Mouse (Mus musculus) embryonic facial prominence, embryonic 15.5 days (tissue): ENCODE data around the gene Gltp. TPM values are rescaled to one million over a fixed set of nuclear protein-coding genes. Genes with fewer than 3 reads are reported as not detected.

ENCODE experiments used
- ATAC-seq: fragments of 200-750 bp; cut with Nextera tagmentation; 2 replicates; pipeline ENCODE4 v1.8.0; 2017; ENCODE audit warnings: low read depth, moderate TSS enrichment; ENCODE audit not compliant: insufficient number of reproducible peaks, low FRiP score, low TSS enrichment
- H3K27ac ChIP-seq: fragments of 300-500 bp; sonication (generic); replicated peaks from 2 replicates; pipeline ENCODE4 v1.5.1; 2015; ENCODE audit warnings: mild to moderate bottlenecking, inconsistent platforms
- H3K27me3 ChIP-seq: fragments of 300-500 bp; sonication (generic); 2 replicates; pipeline ENCODE4 v1.6.1; 2015; ENCODE audit warnings: inconsistent platforms
- H3K36me3 ChIP-seq: fragments of 300-500 bp; sonication (generic); 2 replicates; pipeline ENCODE4 v1.6.1; 2015; ENCODE audit warnings: mild to moderate bottlenecking, inconsistent platforms
- H3K4me1 ChIP-seq: fragments of 300-500 bp; sonication (generic); 2 replicates; pipeline ENCODE4 v1.6.1; 2015; ENCODE audit warnings: inconsistent platforms
- H3K4me2 ChIP-seq: fragments of 300-500 bp; sonication (generic); replicated peaks from 2 replicates; pipeline ENCODE4 v1.6.1; 2015; ENCODE audit warnings: mild to moderate bottlenecking, inconsistent platforms
- H3K4me3 ChIP-seq: fragments of 300-500 bp; sonication (generic); replicated peaks from 2 replicates; pipeline ENCODE4 v1.5.1; 2015; ENCODE audit warnings: mild to moderate bottlenecking, inconsistent platforms
- H3K9ac ChIP-seq: fragments of 300-500 bp; sonication (generic); 2 replicates; pipeline ENCODE4 v1.6.1; 2015; ENCODE audit warnings: inconsistent platforms
- H3K9me3 ChIP-seq: fragments of 300-500 bp; sonication (generic); replicated peaks from 2 replicates; pipeline ENCODE4 v1.6.1; 2016; ENCODE audit warnings: inconsistent platforms
- WGBS: fragments of 180-500 bp; shearing (Covaris S2); methylation state at CpG from one replicate; pipeline ENCODE4 v1.1.7; 2015; 5-methylcytosine and 5-hydroxymethylcytosine counted together
- polyA plus RNA-seq: library from polyadenylated mRNA; unstranded; fragments of >200 nt; fragmentation: Nextera tagmentation; extraction: Ambion mirVana; gene quantifications from 2 replicates; pipeline ENCODE4 v1.2.1, GENCODE M21; 2015

Gltp gene
- polyA plus RNA-seq, 1 experiment from 2014 or later: 358 TPM

- 75% methylated on average over 7 of the region's 7 CpGs for WGBS
These were observed 34.5 kb downstream of the Gltp start for GRCm38 (mm10) chr5:114656305-114656704.

DNA sequence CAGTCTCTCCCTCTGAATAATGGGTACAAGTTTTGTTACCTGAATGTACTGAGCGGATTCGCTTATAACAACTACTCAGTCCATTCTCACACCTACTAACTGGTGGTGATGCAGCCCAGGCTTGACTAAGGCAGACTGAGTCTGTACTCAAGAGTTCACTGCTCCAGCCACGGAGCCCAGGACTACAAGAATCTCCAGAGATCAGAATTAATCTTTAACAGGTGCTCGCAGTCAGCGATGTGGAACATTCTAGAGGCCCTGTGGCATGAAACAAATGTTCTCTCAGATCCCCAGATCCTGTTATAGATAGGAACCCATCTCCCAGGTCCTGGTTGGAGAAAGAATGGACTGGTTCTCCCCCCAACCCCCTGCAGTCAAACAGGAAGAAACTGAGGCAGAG is 35.1 kb downstream of the Gltp start:
- WGBS: 75% methylated on average over 5 of the region's 5 CpGs
- Histone ChIP-seq H3K9ac (no peak overlapping the region), H3K36me3 (no peaks in the 10 kb centered on the region), H3K4me3 (no peak overlapping the region), H3K9me3 (no peaks in the 10 kb centered on the region), H3K27ac (no peak overlapping the region), H3K4me2 (no peak overlapping the region), H3K4me1 (peaks cover 52% of the 10 kb centered on the region), H3K27me3 (peaks cover 23% of the 10 kb centered on the region)
- no peak for ATAC-seq

More at GRCm38 (mm10) chr5:114656305-114656704, 34.5 kb downstream of the Gltp start:
- Histone ChIP-seq H3K9me3 (no peaks in the 10 kb centered on the region), H3K27me3 (peaks cover 23% of the 10 kb centered on the region), H3K36me3 (no peaks in the 10 kb centered on the region), H3K9ac (no peak overlapping the region), H3K4me3 (no peak overlapping the region), H3K4me1 (peaks cover 46% of the 10 kb centered on the region), H3K27ac (no peak overlapping the region), H3K4me2 (no peak overlapping the region)
- ATAC-seq: no peak

DNA sequence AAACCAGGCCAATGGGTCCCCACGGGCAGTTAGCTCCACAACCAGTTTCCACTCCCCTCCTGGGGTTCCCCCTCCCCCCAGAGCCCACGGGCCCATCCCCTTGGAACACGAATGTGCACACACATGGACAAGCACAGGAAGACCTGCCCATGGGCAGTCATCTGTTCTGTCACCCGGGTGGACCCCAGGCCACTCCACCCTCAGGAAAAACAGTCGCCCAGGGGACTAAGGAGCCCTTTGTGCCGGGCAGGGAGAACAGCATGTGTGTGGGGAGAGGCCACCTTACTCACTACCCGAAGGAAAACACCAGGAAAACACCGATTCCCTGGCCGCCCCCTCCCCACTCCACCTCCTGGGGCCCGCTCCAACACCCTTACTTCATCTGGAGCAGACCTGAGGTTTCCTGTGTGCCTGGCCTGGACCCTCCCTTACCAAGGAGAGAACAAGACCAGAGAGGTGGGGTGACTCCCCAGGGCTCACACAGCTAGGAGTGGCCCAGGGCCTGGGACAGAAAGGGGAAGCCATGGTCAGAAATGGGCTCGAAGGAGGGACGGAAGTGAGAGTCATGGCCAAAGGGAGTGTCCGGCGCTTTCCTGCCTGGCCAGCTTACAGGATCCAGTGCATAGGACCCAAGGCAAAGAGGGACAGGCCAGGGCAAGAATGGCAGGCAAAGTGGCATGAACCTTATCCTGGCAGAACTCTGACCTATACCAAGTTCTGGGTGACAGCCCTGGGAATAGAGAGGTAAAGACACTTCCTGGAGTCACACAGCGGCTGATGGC is 36.9 kb downstream of the Gltp start:
- Histone ChIP-seq H3K9ac (no peak overlapping the region), H3K4me1 (peaks cover 63% of the 10 kb centered on the region), H3K4me3 (no peak overlapping the region), H3K36me3 (no peaks in the 10 kb centered on the region), H3K9me3 (no peaks in the 10 kb centered on the region), H3K4me2 (no peak overlapping the region), H3K27me3 (peaks cover 18% of the 10 kb centered on the region), H3K27ac (no peak overlapping the region)
- 63% methylated on average over 15 of the region's 15 CpGs for WGBS
- ATAC-seq: no peak

DNA sequence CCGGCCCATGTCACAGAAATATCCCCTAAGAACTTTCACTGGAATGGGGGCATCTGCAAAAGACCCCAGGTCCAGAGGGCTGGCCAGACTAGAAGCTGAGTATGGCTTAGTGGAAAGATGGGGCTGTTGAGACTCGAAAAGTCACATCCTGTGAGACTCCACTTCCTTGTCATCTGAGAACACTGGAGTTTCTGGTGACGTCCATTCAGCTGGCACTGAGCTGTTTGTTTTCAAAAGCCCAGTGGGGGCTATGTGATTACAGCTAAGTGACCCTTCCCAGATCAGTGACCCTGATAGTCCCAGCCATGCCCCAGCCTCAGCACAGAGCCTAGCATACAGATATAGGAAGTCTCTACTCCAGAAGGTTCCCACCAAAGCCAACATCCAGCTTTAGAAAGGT is 39.3 kb downstream of the Gltp start:
- peaks cover 6% of the 10 kb centered on the region; the same call in 1 of the 2 replicates for H3K27me3 ChIP-seq
- H3K36me3 ChIP-seq: no peaks in the 10 kb centered on the region
- ATAC-seq: no peak
- no peak overlapping the region for H3K4me3 ChIP-seq
- H3K4me1 ChIP-seq: peaks cover 71% of the 10 kb centered on the region
- 26% methylated on average over 3 of the region's 3 CpGs for WGBS
- no peak overlapping the region for H3K9ac ChIP-seq
- H3K9me3 ChIP-seq: no peaks in the 10 kb centered on the region
- peak overlapping the region; percentile 51 for H3K27ac ChIP-seq
- no peak overlapping the region; the same call in 1 of the 2 replicates for H3K4me2 ChIP-seq

- H3K9ac ChIP-seq: no peak overlapping the region
- no peak overlapping the region for H3K4me3 ChIP-seq
- H3K27me3 ChIP-seq: peaks cover 2% of the 10 kb centered on the region; the same call in 1 of the 2 replicates
- H3K27ac ChIP-seq: peak overlapping the region; percentile 51
- no peak for ATAC-seq
- H3K4me2 ChIP-seq: no peak overlapping the region; the same call in 1 of the 2 replicates
- H3K36me3 ChIP-seq: no peaks in the 10 kb centered on the region
- no peaks in the 10 kb centered on the region for H3K9me3 ChIP-seq
- H3K4me1 ChIP-seq: peaks cover 71% of the 10 kb centered on the region
- WGBS: 23% methylated on average over 14 of the region's 14 CpGs
These were observed 39.8 kb downstream of the Gltp start for GRCm38 (mm10) chr5:114651002-114651401.

DNA sequence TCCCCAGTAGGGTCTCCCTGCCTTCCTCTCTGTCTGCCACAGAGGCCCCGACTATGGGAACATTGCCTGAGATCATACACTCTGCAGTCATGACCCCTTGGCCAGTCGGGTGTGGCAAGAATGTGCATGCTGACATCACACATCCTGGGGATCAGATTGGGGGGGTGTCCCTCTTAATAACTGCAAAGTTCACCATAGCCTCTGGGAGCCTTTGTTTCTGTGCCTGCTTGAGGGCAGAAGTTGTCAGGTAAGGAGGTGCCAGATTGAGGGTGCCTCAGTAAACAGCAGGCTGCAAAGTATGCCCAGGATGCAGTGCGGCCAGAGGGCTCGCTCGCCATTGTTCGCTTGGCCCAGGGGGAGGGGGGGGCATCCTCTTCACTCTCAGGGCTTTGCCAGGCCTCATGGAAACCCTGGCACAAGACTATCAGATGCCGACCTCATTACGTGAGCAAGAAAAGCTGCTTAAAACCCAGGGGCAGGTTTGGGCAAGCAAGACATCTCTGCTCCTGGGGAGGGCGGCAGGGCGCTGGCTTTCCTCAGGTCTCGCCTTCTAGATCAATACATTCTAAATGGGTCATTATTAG is 42.0 kb downstream of the Gltp start:
- H3K9me3 ChIP-seq: no peaks in the 10 kb centered on the region
- H3K4me2 ChIP-seq: no peak overlapping the region
- peaks cover 67% of the 10 kb centered on the region for H3K4me1 ChIP-seq
- no peak overlapping the region for H3K9ac ChIP-seq
- no peak overlapping the region for H3K4me3 ChIP-seq
- no peaks in the 10 kb centered on the region for H3K36me3 ChIP-seq
- peaks cover 3% of the 10 kb centered on the region; the same call in 1 of the 2 replicates for H3K27me3 ChIP-seq
- peak overlapping the region; percentile 82 for H3K27ac ChIP-seq
- ATAC-seq: no peak
- WGBS: 55% methylated on average over 11 of the region's 11 CpGs

GRCm38 (mm10) chr5:114647211-114647974 is 43.4 kb downstream of the Gltp start:
- Histone ChIP-seq H3K27me3 (peaks cover 3% of the 10 kb centered on the region; the same call in 1 of the 2 replicates), H3K27ac (peak overlapping the region; percentile 82), H3K9ac (no peak overlapping the region), H3K4me3 (peak overlapping the region; percentile 23), H3K4me2 (peak overlapping the region; percentile 44), H3K36me3 (no peaks in the 10 kb centered on the region), H3K4me1 (peaks cover 67% of the 10 kb centered on the region), H3K9me3 (no peaks in the 10 kb centered on the region)
- 2% methylated on average over 27 of the region's 27 CpGs for WGBS
- ATAC-seq: peak; percentile 74

GRCm38 (mm10) chr5:114645916-114646315 is 44.9 kb downstream of the Gltp start:
- Histone ChIP-seq H3K4me1 (peaks cover 59% of the 10 kb centered on the region), H3K4me3 (no peak overlapping the region), H3K4me2 (no peak overlapping the region), H3K27ac (peak overlapping the region; percentile 55; the same call in 1 of the 2 replicates), H3K27me3 (peaks cover 3% of the 10 kb centered on the region), H3K9ac (no peak overlapping the region), H3K9me3 (no peaks in the 10 kb centered on the region), H3K36me3 (no peaks in the 10 kb centered on the region)
- 69% methylated on average over 5 of the region's 5 CpGs for WGBS
- ATAC-seq: no peak

DNA sequence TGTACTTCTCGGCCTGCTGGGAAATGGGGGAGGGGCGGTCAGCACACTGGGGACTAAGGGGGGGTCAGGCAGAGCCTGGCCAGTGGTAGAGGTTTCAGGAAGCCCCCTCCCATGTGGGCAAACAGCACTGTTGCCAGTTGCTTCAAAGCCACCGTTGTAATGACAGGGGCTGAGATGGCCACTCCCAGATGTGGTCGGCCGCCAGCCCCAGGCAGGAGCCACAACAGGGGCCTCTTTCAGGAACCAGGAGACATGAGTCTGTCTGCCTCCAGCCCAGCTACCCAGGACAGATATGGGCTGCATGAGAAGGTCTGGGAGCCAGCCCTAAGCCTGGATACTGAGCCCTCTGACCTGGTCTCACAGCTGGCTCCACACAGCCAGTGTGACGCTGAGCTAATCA is 45.9 kb downstream of the Gltp start:
- Histone ChIP-seq H3K4me1 (peaks cover 51% of the 10 kb centered on the region), H3K9me3 (no peaks in the 10 kb centered on the region), H3K36me3 (no peaks in the 10 kb centered on the region), H3K9ac (no peak overlapping the region), H3K4me3 (no peak overlapping the region), H3K27me3 (peaks cover 3% of the 10 kb centered on the region), H3K4me2 (no peak overlapping the region; the same call in 1 of the 2 replicates), H3K27ac (peak overlapping the region; percentile 55; the same call in 1 of the 2 replicates)
- 30% methylated on average over 6 of the region's 6 CpGs for whole genome bisulfite sequencing
- peak; percentile 68 for ATAC-seq

GRCm38 (mm10) chr5:114640809-114641208 is 50.0 kb downstream of the Gltp start:
- Histone ChIP-seq H3K27me3 (peaks cover 11% of the 10 kb centered on the region), H3K9me3 (no peaks in the 10 kb centered on the region), H3K36me3 (no peaks in the 10 kb centered on the region), H3K4me1 (peaks cover 25% of the 10 kb centered on the region), H3K4me2 (no peak overlapping the region), H3K9ac (no peak overlapping the region), H3K4me3 (no peak overlapping the region), H3K27ac (no peak overlapping the region)
- no peak for ATAC-seq
- WGBS: 79% methylated on average over 10 of the region's 10 CpGs

GRCm38 (mm10) chr5:114639645-114639957 is 51.2 kb downstream of the Gltp start:
- H3K36me3 ChIP-seq: 0 out of 2 replicates have a peak, but pooled peaks cover under 1% of the 10 kb centered on the region
- peak overlapping the region; percentile 45 for H3K4me2 ChIP-seq
- no peak for ATAC-seq
- peaks cover 9% of the 10 kb centered on the region for H3K27me3 ChIP-seq
- peaks cover 16% of the 10 kb centered on the region for H3K4me1 ChIP-seq
- no peaks in the 10 kb centered on the region for H3K9me3 ChIP-seq
- WGBS: 16% methylated on average over 7 of the region's 7 CpGs
- no peak overlapping the region for H3K4me3 ChIP-seq
- H3K27ac ChIP-seq: no peak overlapping the region
- no peak overlapping the region for H3K9ac ChIP-seq
